In the genomic region with DNA sequence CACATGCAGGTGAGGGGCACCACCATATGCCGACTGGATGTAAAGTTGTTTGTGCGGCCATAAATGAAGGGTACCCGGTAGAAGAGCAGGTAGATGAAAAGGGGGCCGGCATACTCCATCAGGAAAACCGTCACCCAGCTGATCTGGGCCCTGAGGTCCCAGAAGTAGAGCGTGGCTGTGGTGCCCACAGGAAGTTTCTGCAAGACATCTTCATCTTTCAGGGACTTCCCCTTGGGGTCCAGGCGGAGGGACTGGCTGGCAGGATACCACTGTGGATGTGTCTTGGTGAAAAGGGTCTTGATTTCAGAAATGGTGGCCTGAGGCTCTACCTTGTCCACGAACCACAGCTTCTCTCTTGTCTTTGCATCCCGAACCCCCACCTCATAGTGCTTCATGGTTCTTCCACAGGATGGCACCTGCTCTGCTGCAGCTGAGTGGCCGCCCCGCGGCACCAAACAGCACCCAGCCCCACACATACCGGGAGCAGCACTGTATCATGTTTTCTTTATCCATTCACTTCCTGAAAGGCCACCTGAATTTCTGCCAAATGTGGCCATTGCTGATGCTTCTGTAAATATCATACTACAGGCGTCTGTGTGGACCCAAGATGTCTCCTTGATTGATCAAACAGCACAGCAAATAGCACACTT, we compare ENCODE assay signal across 25 mouse cellular contexts.
DNase-seq lines count a peak whose midpoint lies in the region; ATAC-seq lines count a peak whose summit lies in the region.
"Had no signal": no experiment of that assay in that cellular context is flagged by ENCODE, and none has a peak within 500 bp of the region (broad histone marks: within the 10 kb centered on the region; RNA-seq: fewer than 3 reads in every experiment).

No protein-coding gene starts in this region.

- ATAC-seq in megakaryocyte progenitor cell, adult 5-6 weeks (replicated peaks; ENCODE audit: poor library complexity) = peak; percentile 44; the same call in 1 of the 2 replicates
- ATAC-seq in forebrain, embryonic 13.5 days = no peak
- ATAC-seq in midbrain, embryonic 14.5 days (ENCODE audit: low FRiP score, low TSS enrichment) = no peak
- ATAC-seq: forebrain, embryonic 15.5 days; intestine, embryonic 15.5 days; liver, postnatal 0 days; lung, postnatal 0 days; Patski had no signal

- DNase-seq in CD4-positive, CD25-positive, alpha-beta regulatory T cell, adult 2 months (ENCODE audit: low read depth, low spot score) = peak; percentile 28
- DNase-seq in T-cell, adult 2 months (ENCODE audit: low spot score) = peak; percentile 51
- peak; percentile 46 for DNase-seq in thymus, postnatal 4 days
- DNase-seq in cerebellum, adult 9-10 months = no peak
- no peak for DNase-seq in midbrain, embryonic 14.5 days
- DNase-seq: adrenal gland, postnatal 10 days; cerebellum, adult 8-10 months; gastrocnemius, postnatal 25 days; heart, postnatal 36 days; kidney, adult 8-10 months; kidney, postnatal 14 days; liver, postnatal 0 days had no signal

- no peaks in the 10 kb centered on the region for H3K4me1 ChIP-seq in forebrain, embryonic 13.5 days
- H3K4me1 ChIP-seq in midbrain, embryonic 14.5 days (ENCODE audit: control insufficient read depth, insufficient read depth, low read length) = no peaks in the 10 kb centered on the region
- H3K4me1 ChIP-seq: embryonic facial prominence, embryonic 15.5 days; forebrain, embryonic 15.5 days; intestine, embryonic 15.5 days; limb, embryonic 12.5 days; midbrain, embryonic 12.5 days had no signal

- H3K27me3 ChIP-seq in forebrain, embryonic 13.5 days = no peaks in the 10 kb centered on the region
- H3K27me3 ChIP-seq in midbrain, embryonic 14.5 days (ENCODE audit: control insufficient read depth, insufficient read depth, low read length) = no peaks in the 10 kb centered on the region
- H3K27me3 ChIP-seq: embryonic facial prominence, embryonic 15.5 days; forebrain, embryonic 15.5 days; intestine, embryonic 15.5 days; limb, embryonic 12.5 days; midbrain, embryonic 12.5 days had no signal

- H3K4me3 ChIP-seq in forebrain, embryonic 13.5 days = no peak overlapping the region
- no peak overlapping the region for H3K4me3 ChIP-seq in midbrain, embryonic 14.5 days (replicated peaks; ENCODE audit: low read depth, low read length)
- H3K4me3 ChIP-seq: embryonic facial prominence, embryonic 15.5 days; forebrain, embryonic 15.5 days; intestine, embryonic 15.5 days; limb, embryonic 12.5 days; midbrain, embryonic 12.5 days had no signal

- H3K36me3 ChIP-seq in forebrain, embryonic 13.5 days (ENCODE audit: poor library complexity, severe bottlenecking) = no peaks in the 10 kb centered on the region
- H3K36me3 ChIP-seq in midbrain, embryonic 14.5 days (ENCODE audit: control insufficient read depth, insufficient read depth, low read length) = no peaks in the 10 kb centered on the region
- H3K36me3 ChIP-seq: embryonic facial prominence, embryonic 15.5 days; forebrain, embryonic 15.5 days; G1E; intestine, embryonic 15.5 days; limb, embryonic 12.5 days; midbrain, embryonic 12.5 days had no signal

- H3K27ac ChIP-seq in forebrain, embryonic 13.5 days = no peak overlapping the region
- H3K27ac ChIP-seq in midbrain, embryonic 14.5 days (replicated peaks; ENCODE audit: low read depth, low read length) = no peak overlapping the region
- H3K27ac ChIP-seq: embryonic facial prominence, embryonic 15.5 days; forebrain, embryonic 15.5 days; hindbrain, embryonic 14.5 days; intestine, embryonic 15.5 days; limb, embryonic 12.5 days; midbrain, embryonic 12.5 days; stomach, postnatal 0 days had no signal

- 92% methylated on average over 14 of the region's 14 CpGs for WGBS in forebrain, embryonic 13.5 days
- WGBS in midbrain, embryonic 14.5 days = 91% methylated on average over 14 of the region's 14 CpGs

- no peaks in the 10 kb centered on the region for H3K9me3 ChIP-seq in forebrain, embryonic 13.5 days (replicated peaks)
- H3K9me3 ChIP-seq in midbrain, embryonic 14.5 days (ENCODE audit: control insufficient read depth, low read length) = no peaks in the 10 kb centered on the region
- H3K9me3 ChIP-seq: embryonic facial prominence, embryonic 15.5 days; forebrain, embryonic 15.5 days; intestine, embryonic 15.5 days; limb, embryonic 12.5 days; midbrain, embryonic 12.5 days had no signal

- H3K4me2 ChIP-seq in forebrain, embryonic 13.5 days = no peak overlapping the region
- H3K4me2 ChIP-seq in midbrain, embryonic 14.5 days (ENCODE audit: low read length) = no peak overlapping the region
- H3K4me2 ChIP-seq: embryonic facial prominence, embryonic 15.5 days; forebrain, embryonic 15.5 days; hindbrain, embryonic 14.5 days; intestine, embryonic 15.5 days; limb, embryonic 12.5 days; liver, embryonic 11.5 days; midbrain, embryonic 12.5 days had no signal

- no peak overlapping the region for H3K9ac ChIP-seq in forebrain, embryonic 13.5 days
- H3K9ac ChIP-seq in midbrain, embryonic 14.5 days (replicated peaks; ENCODE audit: low read length) = no peak overlapping the region
- H3K9ac ChIP-seq: embryonic facial prominence, embryonic 15.5 days; forebrain, embryonic 15.5 days; hindbrain, embryonic 14.5 days; intestine, embryonic 15.5 days; limb, embryonic 12.5 days; liver, postnatal 0 days; midbrain, embryonic 12.5 days had no signal

Comparison
In these comparisons a context has a peak if more than half of its experiments do, and no peak if none do; other contexts are left out.
1. DNase-seq: peak in CD4-positive, CD25-positive, alpha-beta regulatory T cell, adult 2 months (single experiment), T-cell, adult 2 months (single experiment) and thymus, postnatal 4 days (single experiment); none in cerebellum, adult 9-10 months (single experiment) and midbrain, embryonic 14.5 days (single experiment).